Mouse (Mus musculus): ENCODE measurements around the gene Ang4.
"Not testable (repeated sequence)": the region's sequence is repeated elsewhere in the genome, so short reads cannot be mapped to it uniquely, and the experiment has no call there.

The Ang4 gene

DNA sequence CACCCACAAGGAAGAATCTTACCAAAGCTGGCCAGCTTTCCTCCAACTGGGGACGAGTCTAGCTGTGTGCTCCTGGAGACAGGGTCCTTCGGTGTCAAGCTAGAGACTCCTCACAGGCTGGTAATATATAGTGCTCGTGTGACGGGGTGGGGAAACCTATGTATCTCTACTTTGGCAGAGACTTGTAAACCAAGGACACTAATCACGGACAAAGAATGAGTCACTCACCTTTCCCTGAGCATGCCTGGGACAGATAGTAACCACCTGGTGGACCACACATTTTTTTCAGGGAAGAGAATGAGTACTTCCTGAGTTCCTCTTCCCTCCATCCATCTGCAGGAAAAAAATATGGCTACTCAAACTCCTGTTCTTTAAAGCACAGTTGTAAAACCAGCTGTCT, at the start of gene Ang4:
Ang4 (minus strand) TSS at position 101 of the 400 bp plus-strand sequence.
- no peak for DNase-seq (ENCODE audit: low spot score)

- DNase-seq (ENCODE audit: low spot score), result no peak
These were observed 26.4 kb upstream of the Ang4 start, which contains the start of gene AY358078 for GRCm38 (mm10) chr14:51799746-51800145. Gene AY358078, plus strand, starts transcription at chr14:51800046.

DNA sequence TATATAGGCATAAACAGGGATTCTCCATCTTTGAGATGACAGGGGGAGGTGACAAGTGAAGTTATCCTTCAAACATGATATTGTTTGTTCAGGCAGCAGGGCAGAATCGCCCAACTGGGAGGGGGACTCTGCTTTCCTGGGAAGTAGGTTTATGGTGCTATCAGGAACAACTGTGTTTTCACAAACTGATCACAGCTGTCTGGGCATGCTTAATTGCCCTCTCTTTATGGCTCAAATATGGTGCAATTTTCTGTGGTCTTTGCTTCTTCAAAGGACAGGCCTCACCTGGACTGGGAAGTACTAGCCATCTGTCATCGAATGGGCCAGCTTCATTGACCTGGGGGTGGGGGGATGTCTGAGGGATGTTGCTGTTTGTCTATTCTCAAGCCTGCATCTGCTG, 20.7 kb upstream of the Ang4 start:
- no peak for DNase-seq (ENCODE audit: low spot score)

- DNase-seq (ENCODE audit: low spot score), result no peak
These were observed 15.8 kb upstream of the Ang4 start for GRCm38 (mm10) chr14:51789196-51789595.

DNA sequence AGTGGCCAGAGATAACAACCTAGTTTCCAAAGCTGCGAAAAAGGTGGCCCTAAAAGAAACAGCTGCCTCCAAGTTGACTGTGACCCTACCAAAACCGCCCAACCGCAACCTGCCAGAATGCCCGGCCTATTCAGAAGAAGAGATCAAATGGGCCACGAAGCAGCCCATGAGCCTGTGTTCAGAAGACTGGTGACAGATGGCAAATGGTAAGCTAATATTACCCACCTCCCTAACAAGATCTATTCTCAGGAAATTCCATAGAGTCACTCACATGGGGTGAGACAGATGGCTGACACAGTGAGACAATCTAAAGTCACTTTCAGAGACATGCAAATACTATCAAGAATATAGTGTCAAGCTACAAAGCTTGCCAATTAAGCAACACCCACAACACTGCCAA, 13.7 kb upstream of the Ang4 start:
- no peak for DNase-seq (ENCODE audit: low spot score)

- no peak for DNase-seq (ENCODE audit: low spot score)
These were observed 12.9 kb upstream of the Ang4 start for GRCm38 (mm10) chr14:51786335-51786734.

GRCm38 (mm10) chr14:51778865-51779481, 5.6 kb upstream of the Ang4 start:
- no peak for DNase-seq (ENCODE audit: low spot score)

- DNase-seq (ENCODE audit: low spot score), result no peak
These were observed 4.4 kb upstream of the Ang4 start for GRCm38 (mm10) chr14:51777791-51778190.

- DNase-seq (ENCODE audit: low spot score), result not testable (repeated sequence)
These were observed 2.0 kb downstream of the Ang4 start for GRCm38 (mm10) chr14:51771378-51771777.

DNA sequence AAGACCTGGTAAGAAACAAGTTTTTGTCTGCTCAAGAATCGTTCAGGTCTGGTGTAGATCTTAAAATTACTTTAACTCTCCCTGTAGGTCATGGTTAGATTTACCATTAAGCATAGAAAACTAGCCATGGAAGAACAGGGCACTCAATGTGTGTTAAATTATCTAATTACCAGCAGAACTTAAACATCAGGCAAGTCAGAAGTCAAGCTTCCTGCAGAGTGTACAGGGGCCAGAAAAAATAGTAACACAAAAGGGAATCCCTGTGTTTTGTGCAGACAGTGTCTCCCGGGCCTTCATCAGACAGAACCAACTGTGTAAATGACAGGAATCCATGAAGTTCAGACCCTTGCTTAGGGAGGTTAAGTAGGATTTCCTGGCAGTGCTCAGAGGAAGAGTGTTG, 17.4 kb downstream of the Ang4 start:
- DNase-seq (ENCODE audit: low spot score), result no peak

DNA sequence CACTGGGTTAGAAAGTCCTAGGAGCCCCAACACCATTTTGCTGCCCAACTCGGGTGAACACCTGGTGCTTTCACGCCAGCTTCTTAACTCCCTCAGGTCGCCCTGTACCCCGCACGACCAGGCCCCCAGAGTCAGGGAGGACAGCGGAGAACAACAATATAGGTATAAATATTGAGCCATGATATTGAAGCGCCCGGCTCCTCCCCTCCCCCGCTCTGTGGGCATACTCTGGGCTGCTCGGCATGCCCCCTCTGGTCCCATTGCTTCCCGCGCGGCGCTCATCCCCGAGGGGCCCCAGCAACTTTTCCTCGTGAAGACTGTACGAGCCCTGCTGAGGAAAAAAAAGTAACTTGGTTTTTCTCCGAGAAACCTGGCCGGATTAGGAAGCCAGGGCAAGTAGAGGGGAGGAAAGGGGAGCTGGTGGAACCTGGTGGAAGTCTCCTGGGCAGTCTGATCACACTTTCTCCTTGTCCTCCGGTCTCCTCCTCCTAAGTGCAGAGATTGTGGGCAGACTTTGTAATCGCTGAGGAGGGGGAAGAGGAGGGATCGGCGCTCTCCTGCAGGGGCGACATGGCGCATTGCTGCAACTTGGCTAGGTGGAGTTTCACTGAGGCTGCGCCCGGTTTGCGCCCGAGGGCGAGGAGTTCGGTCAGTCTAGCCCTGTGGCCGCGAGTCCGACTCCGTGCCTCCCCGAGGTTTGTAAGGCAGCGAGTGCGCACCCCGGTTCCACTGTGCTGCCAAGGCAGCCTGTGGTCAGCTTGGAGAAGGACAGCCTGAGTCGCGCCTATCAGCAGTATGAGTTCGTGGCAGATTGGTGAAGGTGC, 32.8 kb downstream of the Ang4 start:
- no peak for DNase-seq (ENCODE audit: low spot score)

- DNase-seq (ENCODE audit: low spot score), result no peak
These were observed 34.0 kb downstream of the Ang4 start for GRCm38 (mm10) chr14:51739150-51739993.

DNA sequence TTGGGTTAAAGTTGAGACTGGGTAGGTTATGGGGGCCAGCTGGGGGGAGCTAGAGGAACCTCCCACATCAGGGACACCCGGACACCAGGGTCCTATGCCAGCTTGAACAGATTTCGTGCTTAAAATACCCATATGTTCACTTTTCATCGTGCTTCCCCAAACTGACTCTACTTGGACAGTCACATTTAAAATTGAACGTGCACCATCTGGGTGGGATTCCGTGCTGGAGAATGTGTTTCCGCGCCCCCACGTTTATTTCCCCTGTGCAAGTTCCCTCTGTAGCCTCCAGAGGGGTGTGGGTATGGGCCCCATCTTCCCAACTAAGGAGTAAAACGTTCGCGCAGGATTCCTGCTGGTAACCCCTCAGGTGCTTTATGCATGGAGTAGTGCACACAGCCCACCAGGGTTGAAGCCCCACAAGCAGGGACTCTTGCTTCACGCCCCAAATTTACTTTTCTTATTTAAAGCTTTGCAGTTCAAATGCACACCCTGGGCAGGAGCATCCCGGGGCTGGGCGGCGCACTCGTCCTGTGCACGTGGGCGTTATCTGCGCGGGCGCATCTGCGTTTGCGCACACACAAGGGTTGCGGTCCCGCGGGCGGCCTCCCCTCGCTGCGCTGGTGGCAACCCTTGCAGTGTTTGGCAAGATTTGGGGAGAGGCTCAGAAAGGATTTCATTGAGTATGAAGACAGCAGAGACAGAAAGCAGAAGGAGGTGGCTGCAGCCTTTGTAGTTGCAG, 34.8 kb downstream of the Ang4 start:
- no peak for DNase-seq (ENCODE audit: low spot score)

GRCm38 (mm10) chr14:51737967-51738366, 35.4 kb downstream of the Ang4 start:
- no peak for DNase-seq (ENCODE audit: low spot score)

DNA sequence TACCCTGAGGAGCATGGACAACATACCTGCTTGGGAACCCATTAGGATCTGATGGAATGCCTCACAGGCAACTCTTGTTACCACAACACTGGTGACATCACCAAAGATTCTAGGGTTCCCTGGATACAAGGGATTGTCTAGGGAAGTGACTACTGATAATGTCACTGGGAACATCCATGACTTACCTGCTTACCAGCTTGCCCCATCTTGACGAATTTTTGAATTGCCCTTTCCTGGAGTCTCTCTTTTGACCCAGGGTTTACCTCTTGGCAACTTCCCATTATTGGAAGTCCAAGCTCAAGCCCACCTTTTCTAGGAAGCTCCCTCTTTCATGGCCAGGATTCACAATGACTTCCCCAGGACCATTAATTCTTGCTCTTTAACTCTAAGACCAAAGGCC, 56.3 kb downstream of the Ang4 start, which contains the start of gene Gm5800:
Gm5800 (minus strand) TSS at position 101 of the 400 bp plus-strand sequence.
- no peak for DNase-seq (ENCODE audit: low spot score)
